Mouse (Mus musculus) gastrocnemius, postnatal 4 days (tissue): ENCODE measurements around the gene Btk. TPM values are rescaled to one million over a fixed set of nuclear protein-coding genes. Genes with fewer than 3 reads are reported as not detected.

Source experiments
- DNase-seq, 2 experiments: peaks; one replicate each; pipeline ENCODE4 v3.0.0; 2021 to 2022; ENCODE audit warnings: low spot score in 2 of 2, mixed read lengths in 2 of 2
- long read RNA-seq, 2 experiments: library from polyadenylated mRNA; stranded (forward); transcript quantifications; one replicate each; pipeline ENCODE4 v2.0.0; 2021
- total RNA-seq, 2 experiments: library from RNA; stranded (reverse); gene quantifications; 2 replicates each; pipeline ENCODE4 v1.2.3; 2021

The Btk gene
- 1 to 10 TPM; 1.6 to 2.0 TPM for total RNA-seq
- long read RNA-seq, experiment 1 = 0 reads
- long read RNA-seq, experiment 2 = 0 reads

DNA sequence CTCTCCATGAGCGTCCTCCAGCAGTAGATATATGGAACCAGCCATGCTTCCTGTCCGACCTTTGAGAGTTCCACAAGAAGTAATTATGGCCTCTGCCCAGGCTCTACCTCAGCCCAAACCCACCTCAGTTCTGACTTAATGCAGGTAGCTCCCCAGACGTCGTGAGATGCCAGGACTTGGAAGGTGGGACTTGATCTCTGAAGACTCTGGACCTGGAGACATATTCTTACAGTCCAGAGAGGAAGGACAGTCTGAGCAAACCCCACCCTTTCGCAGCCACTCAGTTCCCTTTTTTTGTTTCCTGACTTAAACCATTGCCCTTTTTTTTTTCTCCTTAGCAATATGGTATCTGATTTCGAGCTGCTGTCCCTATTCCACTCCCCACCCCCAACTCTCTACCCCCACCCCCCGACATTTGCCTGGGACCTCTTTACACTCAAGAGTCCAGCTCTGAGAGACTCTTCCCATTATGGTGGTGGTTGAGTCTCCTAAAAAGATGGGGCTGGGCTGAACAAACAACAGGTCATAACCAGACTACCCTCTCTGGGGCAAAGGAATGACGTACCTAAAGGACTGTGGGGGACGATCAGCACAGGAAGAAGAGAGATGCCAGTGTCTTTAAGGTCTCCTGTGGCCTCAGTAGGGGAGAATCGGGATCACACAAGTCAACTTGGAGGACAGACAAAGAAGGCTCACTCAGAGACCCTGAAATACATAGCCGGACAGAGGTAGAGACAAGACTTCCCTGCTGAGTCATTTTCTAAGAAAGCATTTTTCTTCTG is at the start of gene Btk:
Gene Btk, minus strand, starts transcription at position 683 of the 782 bp plus-strand sequence.
- DNase-seq = no peak

DNA sequence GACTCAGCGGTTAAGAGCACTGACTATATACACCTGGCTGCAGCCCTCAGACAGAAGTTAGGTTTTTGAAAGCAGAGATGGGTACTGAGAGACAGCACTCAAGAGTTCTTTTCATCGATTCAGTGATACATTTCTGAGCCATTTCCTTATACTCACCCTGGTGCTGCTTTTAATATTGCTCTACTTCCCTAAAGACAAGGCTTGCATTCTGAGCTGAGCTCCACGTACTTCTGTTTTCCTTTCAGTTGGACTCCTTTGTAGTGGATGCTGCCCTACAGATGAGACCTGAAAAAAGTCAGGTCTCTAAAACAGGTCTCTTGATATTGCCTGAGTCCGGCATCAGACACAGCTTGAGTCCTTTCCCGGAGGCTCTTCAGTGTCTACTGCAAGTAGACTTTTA is 49.3 kb upstream of the Btk start:
- no peak for DNase-seq

DNA sequence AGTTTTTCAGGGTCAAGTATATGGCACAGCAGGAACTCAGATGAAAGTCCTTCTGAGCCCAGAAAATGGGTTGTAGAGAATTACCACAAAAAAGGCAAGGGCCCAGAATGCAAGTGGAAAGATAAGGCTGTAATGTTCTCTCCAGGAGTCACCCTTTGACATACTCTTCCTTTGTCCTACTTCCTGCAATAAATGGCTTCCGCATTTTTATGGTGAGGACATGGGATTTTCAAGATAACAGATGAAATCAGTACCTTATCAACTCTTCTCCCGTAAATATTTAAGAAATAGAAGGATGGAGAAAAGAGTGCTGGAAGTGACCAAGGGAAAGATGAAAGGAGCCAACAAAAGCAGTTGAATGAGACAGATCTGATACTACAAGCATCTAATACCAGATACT is 44.8 kb upstream of the Btk start:
- DNase-seq = no peak

DNA sequence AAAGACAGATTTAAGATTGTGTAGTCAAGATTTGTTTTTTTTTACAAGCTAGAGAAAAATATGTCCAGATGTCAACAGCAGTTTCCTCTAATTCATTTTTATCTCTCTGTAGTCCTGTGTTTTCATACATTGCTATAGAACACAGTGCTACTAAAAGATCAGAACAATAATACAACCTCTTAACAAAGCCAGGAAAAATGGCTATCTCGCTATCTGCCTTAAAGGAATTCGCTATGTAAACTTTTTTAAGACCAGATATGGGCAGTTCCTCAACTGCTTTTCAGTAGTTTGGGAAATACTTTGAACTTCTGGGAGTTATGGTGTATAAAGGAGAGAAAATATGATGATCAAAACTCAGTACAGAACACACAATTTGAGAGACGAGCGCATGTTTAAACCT is 40.0 kb upstream of the Btk start:
- DNase-seq = no peak

DNA sequence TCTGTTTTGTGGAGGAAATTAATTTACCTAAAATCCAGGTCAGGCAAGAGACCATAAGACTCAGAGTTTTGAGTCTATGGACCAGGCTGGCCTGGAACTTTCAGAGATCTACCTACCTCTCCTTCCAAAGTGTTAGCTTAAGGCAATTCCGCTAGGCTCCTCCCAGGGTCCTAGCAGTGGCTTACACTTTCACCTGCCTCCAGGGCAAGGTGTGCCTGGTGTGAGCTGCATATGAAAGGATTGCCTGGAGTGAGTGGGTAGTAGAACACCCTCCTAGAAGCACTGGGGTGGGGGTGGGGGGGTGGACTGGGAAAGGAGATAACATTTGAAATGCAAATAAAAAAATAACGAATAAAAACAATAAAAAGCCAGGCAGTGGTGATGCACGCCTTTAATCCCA is 38.3 kb upstream of the Btk start:
- no peak for DNase-seq

DNA sequence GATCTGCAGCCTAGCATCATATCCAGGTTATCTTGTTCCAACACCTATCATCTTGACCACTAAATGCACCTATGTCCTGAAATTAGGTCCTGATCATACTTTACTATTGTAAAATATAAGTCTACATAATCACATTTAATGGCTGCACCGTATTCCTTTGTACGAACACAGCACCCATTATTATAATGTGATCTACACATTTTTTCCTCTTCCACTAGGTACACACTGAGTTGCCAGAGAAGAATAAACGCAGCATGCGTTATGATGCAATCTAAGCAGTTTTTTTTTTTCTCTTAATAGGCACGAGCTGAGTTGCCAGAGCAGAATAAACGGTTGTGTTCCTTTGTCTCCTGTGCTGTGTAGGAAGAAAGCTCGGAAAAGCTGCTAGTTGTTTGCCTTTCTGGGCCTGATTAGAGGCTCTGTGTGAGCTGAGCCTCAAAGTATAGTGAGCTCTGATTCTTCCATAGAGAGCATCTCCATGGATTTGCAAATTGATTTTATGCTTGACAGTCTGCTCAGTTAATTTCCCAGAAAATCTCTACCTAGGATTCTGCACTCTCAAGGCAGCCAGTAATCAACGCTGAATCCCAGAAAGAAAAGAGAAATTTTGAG is 37.0 kb upstream of the Btk start:
- no peak for DNase-seq

DNA sequence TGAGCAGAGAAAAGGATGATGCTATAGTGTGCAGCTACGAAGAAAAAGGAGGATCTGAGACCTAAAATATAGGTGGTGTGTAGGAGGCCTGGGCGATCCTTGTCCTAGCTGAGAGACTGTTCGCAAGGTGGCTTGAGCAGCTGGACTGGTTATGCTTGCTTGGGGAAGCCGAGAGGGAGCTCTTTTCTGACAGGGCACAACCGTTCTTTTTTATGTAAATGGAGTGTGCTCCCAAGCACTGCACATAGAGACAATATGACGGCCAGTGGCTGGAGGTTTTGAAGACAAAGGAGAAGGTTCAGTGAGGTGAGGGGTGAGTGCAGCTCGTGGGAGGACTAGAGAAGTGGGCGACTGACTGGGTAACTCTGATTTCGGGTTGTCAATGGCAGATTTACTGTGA is 36.3 kb upstream of the Btk start:
- DNase-seq = no peak

DNA sequence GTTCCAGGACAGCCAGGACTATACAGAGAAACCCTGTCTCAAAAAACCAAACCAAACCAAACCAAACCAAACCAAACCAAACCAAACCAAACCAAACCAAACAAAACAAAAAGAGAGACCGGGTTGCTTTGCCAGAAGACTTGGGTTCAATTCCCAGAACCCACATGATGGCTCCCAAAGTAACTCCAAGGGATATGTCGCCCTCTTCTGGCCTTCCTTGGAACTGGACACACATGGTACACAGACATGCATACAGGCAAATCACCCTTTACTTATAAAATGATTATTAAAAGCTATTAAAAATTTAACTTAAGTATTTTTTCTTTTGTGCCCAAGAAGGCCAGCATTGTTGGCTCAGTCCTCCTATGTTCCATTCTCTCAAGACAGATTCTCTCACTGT is 30.9 kb upstream of the Btk start:
- no peak for DNase-seq

DNA sequence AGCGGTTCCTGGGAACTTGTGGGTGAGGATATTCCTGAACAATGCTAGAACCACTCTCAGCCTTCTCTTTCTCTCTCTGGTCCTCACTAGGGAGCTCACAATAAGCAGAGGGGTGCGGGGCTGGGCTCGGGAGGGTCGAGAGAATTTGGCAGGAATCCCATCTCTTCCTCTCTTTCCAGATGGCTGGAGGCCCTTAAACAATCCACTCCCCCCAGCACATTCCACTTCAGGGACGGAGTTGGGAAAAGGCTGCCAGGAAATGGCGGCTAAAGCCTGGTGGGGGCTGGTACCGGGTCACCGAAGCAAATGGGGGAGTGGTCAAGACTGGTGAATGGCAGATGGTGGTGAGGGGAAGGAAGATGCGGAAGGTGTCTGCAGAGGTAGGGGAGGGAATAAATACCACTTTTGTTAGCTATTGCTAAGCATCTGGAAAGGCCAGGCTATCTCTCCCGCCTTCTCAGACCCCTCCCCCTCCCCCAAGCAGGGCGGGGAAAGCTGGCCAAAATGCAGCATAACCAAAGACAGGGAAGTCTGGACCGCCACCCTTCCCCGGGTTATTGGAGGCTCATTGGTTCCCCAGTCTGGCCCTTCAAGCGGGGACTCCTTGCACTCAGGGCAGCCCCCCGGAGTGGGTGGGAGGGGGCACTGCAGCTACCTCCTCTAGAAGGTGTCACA is 29.1 kb upstream of the Btk start:
- DNase-seq = peak; percentile 28 to 47

DNA sequence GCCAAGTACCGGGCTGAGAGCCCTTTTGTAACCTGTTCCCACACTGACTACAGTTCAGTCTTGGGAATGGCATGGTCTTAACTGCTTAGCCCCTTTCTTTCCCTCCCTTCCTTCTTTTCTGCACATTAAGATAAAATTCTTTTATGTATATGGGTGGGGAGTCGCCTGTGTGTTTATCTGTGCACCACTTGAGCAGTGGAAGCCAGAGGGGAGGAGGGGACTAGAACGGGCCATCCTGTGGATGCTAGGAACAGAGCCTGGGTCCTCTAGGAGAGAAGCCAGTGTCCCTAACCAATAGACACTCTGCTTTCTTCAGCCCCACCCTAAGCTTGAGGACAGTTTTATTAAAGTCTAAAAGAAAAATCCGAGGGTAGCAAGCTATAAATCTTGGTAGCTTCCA is 27.6 kb upstream of the Btk start:
- no peak for DNase-seq

DNA sequence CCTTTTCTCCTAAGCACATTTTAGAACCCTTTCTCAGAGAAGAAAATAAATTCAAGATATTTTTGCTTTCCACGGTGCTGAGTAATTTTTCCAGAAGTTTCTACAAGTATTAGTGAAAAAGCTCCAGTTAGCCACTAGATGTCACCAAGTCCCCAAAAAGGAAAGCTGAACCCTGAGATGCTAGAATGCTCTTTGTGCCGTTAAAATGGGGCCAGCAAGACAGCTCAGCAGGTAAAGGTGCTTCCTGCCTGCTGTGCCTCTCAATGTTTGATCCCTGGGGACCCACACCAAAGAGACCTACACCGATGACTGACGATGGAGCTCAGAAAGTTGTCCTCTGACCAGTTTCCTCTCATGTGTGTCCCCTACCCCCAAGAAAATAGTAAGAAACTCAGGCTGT is 26.1 kb upstream of the Btk start:
- no peak for DNase-seq

DNA sequence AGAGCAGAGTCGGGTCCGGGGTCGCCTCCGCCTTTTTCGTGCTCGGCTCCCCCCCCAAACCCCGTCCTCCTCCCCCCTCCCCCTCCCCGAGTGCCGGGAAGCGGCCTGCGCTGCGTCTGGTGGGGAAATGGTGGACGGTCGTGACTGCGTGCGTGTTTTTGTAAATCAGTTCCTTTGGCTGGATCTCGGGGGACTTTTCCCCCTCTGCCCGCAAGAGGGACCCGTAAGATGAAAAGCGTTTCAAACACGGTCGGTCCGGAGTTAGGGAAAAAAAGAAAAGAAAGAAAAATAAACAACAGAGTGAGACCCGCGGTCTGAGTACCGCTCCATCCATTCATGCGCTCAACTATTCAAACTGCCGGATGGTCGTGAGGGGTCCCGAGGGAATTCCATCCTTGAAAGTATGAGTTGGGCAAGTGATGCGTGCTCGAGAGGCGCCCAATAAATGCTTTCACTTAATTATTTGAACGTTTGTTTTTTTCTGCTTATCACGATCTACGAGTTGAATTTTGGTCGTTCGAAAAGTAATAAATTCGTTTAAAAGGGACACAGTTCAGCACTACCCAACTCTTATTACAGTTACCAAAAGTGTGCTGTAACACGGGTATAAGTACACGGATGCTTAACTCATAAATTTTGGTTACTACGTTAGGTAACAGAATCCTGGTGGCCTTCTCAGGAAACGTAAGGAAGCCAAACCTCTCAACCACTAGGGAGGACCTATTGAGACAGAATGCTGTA is 18.2 kb upstream of the Btk start:
- DNase-seq = peak in 1 of 2 experiments; percentile 30

DNA sequence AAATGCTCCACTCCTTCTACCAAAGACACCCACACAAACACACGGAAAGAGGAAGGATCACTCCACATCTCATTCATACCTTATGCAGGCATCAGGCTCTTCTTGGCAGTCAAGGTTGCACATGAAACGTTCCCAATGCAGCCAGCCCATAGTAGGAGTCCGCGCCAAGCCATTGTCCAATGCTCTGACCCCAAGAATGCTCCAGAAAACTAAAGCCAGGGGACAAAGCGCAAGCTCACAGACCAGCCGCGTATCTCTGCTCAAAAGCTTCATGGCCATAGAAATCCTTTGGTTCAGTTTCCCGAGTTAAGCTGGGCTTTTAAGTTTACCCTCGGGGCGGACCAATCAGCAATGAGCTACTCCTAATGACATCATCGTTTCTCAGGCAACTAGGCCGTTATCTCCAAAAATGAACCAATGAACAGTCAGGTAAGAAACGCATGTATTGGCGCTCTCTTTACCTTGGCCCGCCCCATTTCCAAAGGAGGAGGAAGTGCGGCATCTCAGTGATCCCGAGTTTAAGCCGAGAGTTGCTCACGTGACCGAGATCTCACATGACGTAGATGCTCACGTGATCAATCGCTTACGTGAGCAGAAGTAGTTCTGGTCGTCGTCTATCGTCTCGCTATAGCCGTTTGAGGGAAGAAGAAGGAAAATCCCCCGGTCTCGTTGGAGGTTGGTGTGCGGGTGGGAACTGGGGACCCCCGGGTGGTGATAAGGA is 17.4 kb upstream of the Btk start, which contains the start of the genes Gla and Hnrnph2:
Gene Gla, minus strand, starts transcription at position 467 of the 721 bp plus-strand sequence.
Gene Hnrnph2, plus strand, starts transcription at position 521 of the 721 bp plus-strand sequence.
- DNase-seq = peak; percentile 61 to 82

DNA sequence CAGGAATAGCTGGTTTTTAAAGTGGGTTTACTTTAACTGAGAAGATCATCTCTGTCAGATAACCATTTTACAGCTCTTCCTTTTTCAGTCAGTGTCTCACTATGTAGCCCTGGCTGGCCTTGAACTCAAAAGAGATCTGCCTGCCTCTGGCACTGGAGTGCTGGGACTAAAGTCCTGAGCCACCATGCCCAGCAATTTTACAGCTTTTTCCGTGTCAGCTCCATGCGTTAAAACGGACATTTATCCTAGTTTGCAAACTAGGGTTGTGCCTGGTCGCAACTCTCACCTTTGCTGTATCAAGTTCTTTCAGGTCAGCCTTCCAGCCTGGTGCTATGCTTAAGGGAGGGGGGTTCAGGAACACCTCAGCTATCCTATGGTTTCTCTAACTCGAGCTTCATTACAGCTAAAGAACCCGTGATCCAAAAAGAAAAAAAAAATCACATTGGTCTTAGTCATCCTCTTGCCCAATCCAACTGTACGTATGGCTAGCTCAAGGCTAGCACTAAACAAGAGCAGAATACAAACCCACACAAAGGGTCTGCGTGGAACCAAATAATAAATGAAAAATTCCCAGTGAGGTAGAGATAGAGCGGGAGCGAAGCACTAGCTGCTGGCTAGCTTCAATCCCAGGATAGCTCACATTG is 16.7 kb upstream of the Btk start:
- no peak for DNase-seq

DNA sequence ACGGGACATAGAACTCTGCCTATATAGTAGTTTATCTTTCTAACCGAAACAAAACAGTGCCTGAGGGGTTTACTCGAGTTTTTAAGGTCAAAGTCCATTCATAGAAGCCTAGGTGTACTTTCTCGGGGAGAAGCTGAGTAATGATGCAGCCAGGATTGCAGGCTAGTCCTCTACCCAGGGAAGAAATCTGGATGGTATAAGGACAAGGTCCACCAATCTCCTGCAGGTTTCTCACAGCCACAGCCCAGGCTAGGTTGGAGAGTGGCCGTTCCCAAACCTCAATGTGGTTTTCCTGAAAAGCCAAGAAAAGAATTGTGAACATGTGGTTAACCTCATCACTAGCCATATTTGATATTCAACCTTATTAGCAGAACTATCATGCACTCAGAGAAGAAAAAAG is 6.5 kb upstream of the Btk start:
- no peak for DNase-seq

DNA sequence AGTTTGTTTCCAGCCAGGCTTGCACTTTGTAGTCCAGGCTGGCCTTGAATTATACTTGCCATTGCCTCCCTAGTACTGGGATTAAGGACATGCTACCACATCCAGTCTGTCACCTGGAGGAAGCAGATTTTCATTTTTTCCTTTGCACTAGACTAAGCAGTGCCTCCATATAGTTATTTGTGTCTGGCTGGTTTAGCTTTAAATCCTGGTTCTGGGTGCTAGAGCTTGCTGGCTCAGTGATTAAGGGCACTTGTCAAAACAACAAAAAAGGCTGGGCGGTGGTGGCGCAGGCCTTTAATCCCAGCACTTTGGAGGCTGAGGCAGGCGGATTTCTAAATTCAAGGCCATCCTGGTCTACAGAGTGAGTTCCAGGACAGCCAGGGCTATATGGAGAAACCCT is 5.6 kb upstream of the Btk start:
- DNase-seq = no peak

DNA sequence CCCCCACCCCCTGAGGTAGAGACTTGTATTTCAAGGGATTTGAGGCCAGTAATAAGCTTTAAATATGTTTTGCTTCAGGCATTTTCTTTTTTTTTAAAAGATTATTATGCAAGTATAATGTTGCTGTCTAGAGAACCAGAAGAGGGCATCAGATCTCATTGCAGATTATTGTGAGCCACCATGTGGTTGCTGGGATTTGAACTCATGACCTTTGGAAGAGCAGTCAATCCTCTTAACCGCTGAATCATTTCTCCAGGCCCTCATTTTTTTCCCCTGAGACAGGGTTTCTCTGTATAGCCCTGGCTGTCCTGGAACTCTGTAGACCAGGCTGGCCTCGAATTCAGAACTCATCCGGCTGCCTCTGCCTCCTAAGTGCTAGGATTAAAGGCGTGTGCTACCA is 4.9 kb upstream of the Btk start:
- DNase-seq = no peak

DNA sequence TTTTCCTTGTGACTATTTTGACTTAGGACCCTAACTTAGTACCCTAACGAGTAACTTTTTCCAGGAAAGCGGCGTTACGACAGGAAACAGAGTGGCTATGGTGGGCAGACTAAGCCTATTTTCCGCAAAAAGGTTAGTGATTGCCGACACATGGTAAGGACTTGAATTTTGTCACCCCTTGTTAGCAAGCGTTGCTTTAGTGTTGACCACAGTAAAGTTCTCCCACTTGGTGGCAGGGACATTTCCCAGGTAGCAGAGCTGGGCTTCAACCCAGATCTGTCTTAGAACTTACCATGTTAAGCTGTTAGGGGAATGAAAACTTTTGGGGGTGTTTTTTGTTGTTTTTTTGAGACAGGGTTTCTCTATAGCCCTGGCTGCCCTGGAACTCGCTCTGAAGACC is 3.1 kb upstream of the Btk start:
- DNase-seq = no peak

DNA sequence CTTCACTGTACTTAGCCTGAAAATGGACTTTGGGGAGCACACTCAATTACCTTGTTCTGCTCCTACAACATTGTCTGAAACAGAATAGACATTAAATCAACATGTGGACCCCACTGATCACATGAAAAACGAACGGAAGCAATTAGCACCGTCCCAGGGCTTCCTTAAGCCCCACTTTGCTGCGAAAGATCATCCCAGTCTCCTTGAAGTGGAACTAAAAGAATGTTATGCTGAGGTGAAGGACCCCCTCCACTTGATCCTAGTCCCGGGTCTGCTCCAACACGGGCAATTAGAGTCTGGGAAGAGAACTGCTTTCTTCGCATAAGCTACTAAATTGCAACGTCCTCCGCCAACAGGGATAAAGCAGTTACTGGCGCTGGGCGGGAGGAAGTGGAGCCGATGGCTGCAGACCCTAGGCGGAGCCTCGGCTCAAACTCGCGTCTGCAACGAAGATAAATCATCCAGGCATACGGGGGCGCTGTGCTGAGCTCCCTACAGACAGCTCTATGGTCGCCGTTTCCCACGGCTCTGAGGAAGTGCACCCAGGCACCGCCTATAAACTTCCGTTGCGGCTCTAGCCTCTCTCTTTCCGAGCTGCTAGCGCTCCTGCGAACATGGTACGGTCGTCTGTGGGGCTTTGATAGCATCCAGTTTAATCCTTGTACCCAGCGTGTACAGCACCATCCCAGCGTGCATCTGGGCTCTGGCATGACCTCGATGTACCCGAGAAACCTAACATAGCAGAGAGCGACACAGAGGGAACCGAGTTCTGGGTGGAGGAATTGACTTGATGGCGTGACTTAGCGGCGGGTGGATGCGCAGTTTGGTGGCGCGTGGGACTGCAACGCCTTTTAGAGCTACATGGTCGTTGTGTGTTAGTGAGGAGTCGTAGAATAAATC is 2.0 kb upstream of the Btk start, which contains the start of gene Rpl36a:
Gene Rpl36a, plus strand, starts transcription at position 552 of the 900 bp plus-strand sequence.
- DNase-seq = peak; percentile 84 to 88
